Mouse (Mus musculus) MEL (cell line): ENCODE data around the gene Fmnl2. TPM values are rescaled to one million over a fixed set of nuclear protein-coding genes. Genes with fewer than 3 reads are reported as not detected.
A peak's percentile ranks its signal among the peaks of the same experiment; 100 is the strongest.

Source experiments
- DNase-seq: peaks from one replicate; pipeline ENCODE4 v3.0.0; 2011; ENCODE audit warnings: low read depth, low spot score
- H3K27ac ChIP-seq: 2 replicates; pipeline ENCODE4 v1.5.1; 2012; ENCODE audit warnings: low read depth, mild to moderate bottlenecking, control low read depth, low read length, moderate library complexity; ENCODE audit not compliant: control insufficient read depth
- H3K27me3 ChIP-seq, 2 experiments: fragments of 150-350 bp in 1 of 2; sonication (generic) in 1 of 2; 2 replicates each; pipeline ENCODE4 v1.6.1; 2012; ENCODE audit warnings: low read length in 2 of 2, mild to moderate bottlenecking in 2 of 2, improper control_type of control experiment in 1 of 2, moderate library complexity in 1 of 2; ENCODE audit not compliant: insufficient read depth in 2 of 2, control insufficient read depth in 1 of 2
- H3K36me3 ChIP-seq, 2 experiments: 2 replicates each; pipeline ENCODE4 v1.6.1; 2012 to 2014; ENCODE audit warnings: low read length in 2 of 2, improper control_type of control experiment in 1 of 2, inconsistent platforms in 1 of 2, mild to moderate bottlenecking in 1 of 2; ENCODE audit not compliant: insufficient read depth in 2 of 2, control insufficient read depth in 1 of 2
- H3K4me1 ChIP-seq, 2 experiments: fragments of 150-350 bp in 1 of 2; sonication (generic) in 1 of 2; 2 replicates each; pipeline ENCODE4 v1.6.1; 2012; ENCODE audit warnings: low read length in 2 of 2, improper control_type of control experiment in 1 of 2, mild to moderate bottlenecking in 1 of 2; ENCODE audit not compliant: insufficient read depth in 2 of 2, control insufficient read depth in 1 of 2
- H3K4me3 ChIP-seq, 2 experiments: fragments of 150-350 bp in 1 of 2; sonication (generic) in 1 of 2; 2 replicates each; pipeline ENCODE4 v1.5.1; 2012; ENCODE audit warnings: low read depth in 2 of 2, low read length in 2 of 2, mild to moderate bottlenecking in 2 of 2, moderate library complexity in 2 of 2, control low read depth in 1 of 2, improper control_type of control experiment in 1 of 2; ENCODE audit not compliant: control insufficient read depth in 1 of 2, insufficient read depth in 1 of 2
- H3K79me2 ChIP-seq: 2 replicates; pipeline ENCODE4 v1.6.1; 2012; ENCODE audit warnings: mild to moderate bottlenecking, low read length, moderate library complexity; ENCODE audit not compliant: control insufficient read depth, poor library complexity, insufficient read depth
- H3K9ac ChIP-seq: 2 replicates; pipeline ENCODE4 v1.6.1; 2012; ENCODE audit warnings: low read depth, mild to moderate bottlenecking, control low read depth, low read length, moderate library complexity; ENCODE audit not compliant: control insufficient read depth, poor library complexity, severe bottlenecking
- H3K9me3 ChIP-seq: fragments of 150-350 bp; sonication (generic); replicated peaks from 2 replicates; pipeline ENCODE4 v1.6.1; 2012; ENCODE audit warnings: mild to moderate bottlenecking, low read length, improper control_type of control experiment, moderate library complexity; ENCODE audit not compliant: insufficient read depth
- BHLHE40 ChIP-seq: IDR thresholded peaks from 2 replicates; pipeline ENCODE4 v1.6.1; 2012; ENCODE audit warnings: low read depth, mild to moderate bottlenecking, inconsistent platforms, low read length, improper control_type of control experiment, borderline replicate concordance
- CHD2 ChIP-seq: IDR thresholded peaks from 2 replicates; pipeline ENCODE4 v1.6.1; 2011; ENCODE audit warnings: low read length, improper control_type of control experiment
- CTCF ChIP-seq, 3 experiments: IDR thresholded peaks in 2 of 3; conservative IDR thresholded peaks in 1 of 3; 2 replicates each; pipeline ENCODE4 v1.5.1; 2011 to 2012; ENCODE audit warnings: low read length in 3 of 3, low read depth in 2 of 3, mild to moderate bottlenecking in 2 of 3, improper control_type of control experiment in 1 of 3, inconsistent platforms in 1 of 3, mixed read lengths in 1 of 3, moderate library complexity in 1 of 3; ENCODE audit not compliant: control insufficient read depth in 1 of 3, insufficient read depth in 1 of 3, poor library complexity in 1 of 3, severe bottlenecking in 1 of 3
- E2F4 ChIP-seq: IDR thresholded peaks from 2 replicates; pipeline ENCODE4 v1.6.1; 2011; ENCODE audit warnings: low read depth, low read length, improper control_type of control experiment, borderline replicate concordance
- ELF1 ChIP-seq: IDR thresholded peaks from 2 replicates; pipeline ENCODE4 v1.6.1; 2014; ENCODE audit warnings: low read depth, mild to moderate bottlenecking, inconsistent platforms, low read length, improper control_type of control experiment, moderate library complexity
- ETS1 ChIP-seq: IDR thresholded peaks from 2 replicates; pipeline ENCODE4 v1.6.1; 2012; ENCODE audit warnings: low read depth, mild to moderate bottlenecking, inconsistent platforms, low read length, improper control_type of control experiment, moderate library complexity
- KAT2A ChIP-seq: conservative IDR thresholded peaks from 2 replicates; pipeline ENCODE4 v1.6.1; 2012; ENCODE audit warnings: low read depth, low read length, improper control_type of control experiment, inconsistent platforms
- MAX ChIP-seq: IDR thresholded peaks from 2 replicates; pipeline ENCODE4 v1.6.1; 2011; ENCODE audit warnings: low read length, improper control_type of control experiment
- MEF2A ChIP-seq: IDR thresholded peaks from 2 replicates; pipeline ENCODE4 v1.6.1; 2014; ENCODE audit warnings: low read depth, mild to moderate bottlenecking, inconsistent platforms, low read length, improper control_type of control experiment; ENCODE audit not compliant: poor library complexity, insufficient replicate concordance, severe bottlenecking; ENCODE audit errors: extremely low read depth
- POLR2A ChIP-seq, 2 experiments: IDR thresholded peaks; 2 replicates each; pipeline ENCODE4 v1.6.1; 2011 to 2012; ENCODE audit warnings: low read length in 2 of 2, mild to moderate bottlenecking in 2 of 2, control low read depth in 1 of 2, improper control_type of control experiment in 1 of 2, low read depth in 1 of 2, moderate library complexity in 1 of 2; ENCODE audit not compliant: control insufficient read depth in 1 of 2, insufficient read depth in 1 of 2, poor library complexity in 1 of 2
- POLR2AphosphoS2 ChIP-seq: IDR thresholded peaks from 2 replicates; pipeline ENCODE4 v1.6.1; 2011; ENCODE audit warnings: low read length, improper control_type of control experiment
- SIN3A ChIP-seq: IDR thresholded peaks from 2 replicates; pipeline ENCODE4 v1.6.1; 2012; ENCODE audit warnings: low read length, improper control_type of control experiment, inconsistent platforms
- SMC3 ChIP-seq: IDR thresholded peaks from 2 replicates; pipeline ENCODE4 v1.6.1; 2011; ENCODE audit warnings: low read depth, low read length, improper control_type of control experiment
- TCF12 ChIP-seq: IDR thresholded peaks from 2 replicates; pipeline ENCODE4 v1.6.1; 2014; ENCODE audit warnings: low read depth, mild to moderate bottlenecking, inconsistent platforms, low read length, improper control_type of control experiment, moderate library complexity
- UBTF ChIP-seq: IDR thresholded peaks from 2 replicates; pipeline ENCODE4 v1.6.1; 2012; ENCODE audit warnings: low read depth, mild to moderate bottlenecking, inconsistent platforms, low read length, improper control_type of control experiment, moderate library complexity, borderline replicate concordance; ENCODE audit not compliant: insufficient read depth
- USF2 ChIP-seq, 2 experiments: IDR thresholded peaks; 2 replicates each; pipeline ENCODE4 v1.6.1; 2011 to 2012; ENCODE audit warnings: improper control_type of control experiment in 2 of 2, low read length in 2 of 2, borderline replicate concordance in 1 of 2, inconsistent platforms in 1 of 2, low read depth in 1 of 2, mild to moderate bottlenecking in 1 of 2; ENCODE audit not compliant: insufficient read depth in 1 of 2
- ZKSCAN1 ChIP-seq: IDR thresholded peaks from 2 replicates; pipeline ENCODE4 v1.6.1; 2012; ENCODE audit warnings: low read depth, mild to moderate bottlenecking, inconsistent platforms, low read length, improper control_type of control experiment, moderate library complexity
- polyA plus RNA-seq, 2 experiments: library from polyadenylated mRNA; stranded (reverse) in 1 of 2; unstranded in 1 of 2; fragments of >175 nt in 1 of 2; fragments of >200 nt in 1 of 2; gene quantifications; 2 replicates each; pipeline versions ENCODE4 v1.2.1 to v1.2.4; 2012; ENCODE audit warnings: low replicate concordance in 2 of 2, low read depth in 1 of 2; ENCODE audit not compliant: insufficient read length in 2 of 2, insufficient read depth in 1 of 2, missing spikeins in 1 of 2
- total RNA-seq: library from RNA; depleted of rRNA; stranded (reverse); fragments of 300-350 nt; gene quantifications from 2 replicates; pipeline ENCODE4 v1.2.3, GENCODE M21; 2012

The Fmnl2 gene
- total and polyA plus RNA-seq, 3 experiments, result not detected

DNA sequence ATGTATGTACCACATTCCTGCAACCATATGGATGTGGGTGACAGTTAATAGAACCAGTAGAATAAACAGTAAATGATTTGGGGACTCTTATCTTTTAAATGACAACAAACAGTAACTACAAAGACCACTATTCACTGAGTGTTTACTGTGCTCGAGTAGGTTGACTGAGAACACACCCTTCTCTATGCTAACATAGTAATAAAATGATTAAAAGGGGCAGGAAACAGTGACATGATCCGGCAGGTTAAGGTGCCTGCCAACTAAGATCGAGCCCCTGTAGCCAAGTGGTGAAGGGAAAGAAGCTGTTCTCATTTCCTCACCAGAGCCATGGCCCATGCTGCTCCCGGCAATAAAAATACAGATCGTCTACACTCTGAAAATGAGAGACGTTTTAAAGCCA is 271.4 kb downstream of the Fmnl2 start:
- DNase-seq, result no peak
- no peak overlapping the region for H3K4me3 ChIP-seq
- H3K9ac ChIP-seq, result no peak overlapping the region
- no peaks in the 10 kb centered on the region for H3K79me2 ChIP-seq
- no peaks in the 10 kb centered on the region for H3K36me3 ChIP-seq
- no peak overlapping the region for H3K27ac ChIP-seq
- TF ChIP-seq SIN3A, result no peak
- no peak for TF ChIP-seq SMC3
- TF ChIP-seq CHD2, result no peak
- no peak for TF ChIP-seq ETS1
- no peak for TF ChIP-seq POLR2A (IDR thresholded peaks at IDR 0.05; ENCODE audit: control insufficient read depth in 1 of 2, insufficient read depth in 1 of 2, low read depth in 1 of 2, low read length in 2 of 2, poor library complexity in 1 of 2)
- TF ChIP-seq MAX, result no peak
- no peak for TF ChIP-seq KAT2A
- no peak for TF ChIP-seq POLR2AphosphoS2
- no peak for TF ChIP-seq CTCF (IDR thresholded peaks at IDR 0.05 in 2 of 3, conservative IDR thresholded peaks at IDR 0.05 in 1 of 3; ENCODE audit: control insufficient read depth in 1 of 3, insufficient read depth in 1 of 3, low read depth in 2 of 3, low read length in 3 of 3, poor library complexity in 1 of 3, severe bottlenecking in 1 of 3)
- no peak for TF ChIP-seq ZKSCAN1
- TF ChIP-seq USF2 (IDR thresholded peaks at IDR 0.05; ENCODE audit: borderline replicate concordance in 1 of 2, insufficient read depth in 1 of 2, low read depth in 1 of 2, low read length in 2 of 2), result no peak
- no peak for TF ChIP-seq TCF12
- TF ChIP-seq BHLHE40, result no peak
- no peak for TF ChIP-seq E2F4
- TF ChIP-seq MEF2A, result no peak
- no peak for TF ChIP-seq UBTF
- TF ChIP-seq, all 39 proteins: peak for 0
- Histone ChIP-seq H3K4me1 (no peaks in the 10 kb centered on the region), H3K27me3 (no peaks in the 10 kb centered on the region), H3K9me3 (no peaks in the 10 kb centered on the region)

DNA sequence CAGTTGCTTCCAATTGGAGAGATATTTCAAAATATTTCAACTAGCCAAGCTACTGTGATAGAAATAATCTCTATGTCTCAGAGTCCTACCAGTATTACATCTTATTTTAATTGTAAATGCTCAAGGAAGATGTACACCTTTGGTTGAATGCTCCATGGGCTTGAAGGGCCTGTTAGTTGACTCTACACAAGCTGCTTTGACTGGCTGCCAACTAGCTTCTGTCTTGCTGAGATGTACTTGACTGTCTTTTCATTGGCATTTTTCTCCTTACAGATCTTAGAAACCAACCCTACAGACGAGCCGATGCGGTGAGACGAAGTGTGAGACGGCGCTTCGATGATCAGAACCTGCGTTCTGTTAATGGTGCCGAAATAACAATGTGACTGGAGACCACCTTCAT is 273.9 kb downstream of the Fmnl2 start:
- no peaks in the 10 kb centered on the region for H3K27me3 ChIP-seq
- H3K4me3 ChIP-seq, result no peak overlapping the region
- H3K4me1 ChIP-seq, result no peaks in the 10 kb centered on the region
- TF ChIP-seq POLR2AphosphoS2, result peak; percentile 51; the same call in 1 of the 2 replicates
- no peak for TF ChIP-seq ELF1
- no peak for DNase-seq
- no peaks in the 10 kb centered on the region for H3K79me2 ChIP-seq
- H3K27ac ChIP-seq, result no peak overlapping the region
- no peaks in the 10 kb centered on the region for H3K9me3 ChIP-seq
- H3K36me3 ChIP-seq, result peaks cover 0 to 1% of the 10 kb centered on the region in 2 experiments; a peak in 2 of 4 replicates
- H3K9ac ChIP-seq, result no peak overlapping the region
